Mouse (Mus musculus): ENCODE data around the gene Rhox4e.
"Not testable (repeated sequence)": the region's sequence is repeated elsewhere in the genome, so short reads cannot be mapped to it uniquely, and the experiment has no call there.

DNA sequence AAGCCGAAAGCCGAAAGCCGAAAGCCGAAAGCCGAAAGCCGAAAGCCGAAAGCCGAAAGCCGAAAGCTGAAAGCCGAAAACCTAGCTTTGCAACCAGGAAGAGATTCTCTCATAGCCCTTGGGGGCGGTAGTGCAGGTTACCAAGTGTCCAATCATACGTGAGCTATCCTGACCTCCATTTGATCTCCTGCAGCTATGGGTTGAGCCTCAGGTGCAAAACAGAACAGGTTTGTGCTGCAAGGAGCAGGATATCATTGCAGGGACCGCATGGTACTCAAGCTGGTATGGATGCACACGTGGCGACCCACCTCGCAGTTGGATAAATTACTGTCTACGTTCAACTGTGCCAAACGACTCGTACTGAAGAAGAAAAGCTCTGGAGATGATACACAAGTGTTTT is 50.4 kb downstream of the Rhox4e start, which contains the start of gene Rhox4f:
- TF ChIP-seq CTCF (IDR thresholded peaks at IDR 0.05; ENCODE audit: low read depth); EP300 (optimal IDR thresholded peaks at IDR 0.05): not testable (repeated sequence)
